Mouse (Mus musculus) lung, embryonic 15.5 days (tissue): ENCODE measurements around the gene Nxt2. TPM values are rescaled to one million over a fixed set of nuclear protein-coding genes. Genes with fewer than 3 reads are reported as not detected.
"Not testable (repeated sequence)": the region's sequence is repeated elsewhere in the genome, so short reads cannot be mapped to it uniquely, and the experiment has no call there.

Experiments
- ATAC-seq: fragments of 200-750 bp; cut with Nextera tagmentation; 2 replicates; pipeline ENCODE4 v1.8.0; 2017; ENCODE audit warnings: moderate number of reproducible peaks, borderline replicate concordance; ENCODE audit not compliant: low FRiP score, low TSS enrichment; ENCODE audit errors: extremely low read depth
- H3K27ac ChIP-seq: fragments of 300-500 bp; sonication (generic); 2 replicates; pipeline ENCODE4 v1.5.1; 2015; ENCODE audit warnings: moderate library complexity, mild to moderate bottlenecking, inconsistent platforms
- H3K27me3 ChIP-seq: fragments of 300-500 bp; sonication (generic); 2 replicates; pipeline ENCODE4 v1.6.1; 2015; ENCODE audit warnings: inconsistent platforms
- H3K36me3 ChIP-seq: fragments of 300-500 bp; sonication (generic); 2 replicates; pipeline ENCODE4 v1.6.1; 2015; ENCODE audit warnings: inconsistent platforms
- H3K4me1 ChIP-seq: fragments of 300-500 bp; sonication (generic); 2 replicates; pipeline ENCODE4 v1.6.1; 2015; ENCODE audit warnings: inconsistent platforms
- H3K4me2 ChIP-seq: fragments of 300-500 bp; sonication (generic); 2 replicates; pipeline ENCODE4 v1.6.1; 2015; ENCODE audit warnings: inconsistent platforms, mild to moderate bottlenecking, moderate library complexity
- H3K4me3 ChIP-seq: fragments of 300-500 bp; sonication (generic); 2 replicates; pipeline ENCODE4 v1.5.1; 2015; ENCODE audit warnings: mild to moderate bottlenecking, inconsistent platforms
- H3K9ac ChIP-seq: fragments of 300-500 bp; sonication (generic); 2 replicates; pipeline ENCODE4 v1.6.1; 2015; ENCODE audit warnings: inconsistent platforms
- H3K9me3 ChIP-seq: fragments of 300-500 bp; sonication (generic); 2 replicates; pipeline ENCODE4 v1.6.1; 2016; ENCODE audit warnings: inconsistent platforms
- WGBS: fragments of 180-500 bp; shearing (Covaris S2); methylation state at CpG from one replicate; pipeline ENCODE4 v1.1.7; 2015; 5-methylcytosine and 5-hydroxymethylcytosine counted together
- polyA plus RNA-seq: library from polyadenylated mRNA; unstranded; fragments of >200 nt; fragmentation: Nextera tagmentation; extraction: Ambion mirVana; gene quantifications from 2 replicates; pipeline ENCODE4 v1.2.1, GENCODE M21; 2015

The Nxt2 gene
- polyA plus RNA-seq, 1 experiment from 2014 or later: 24.6 TPM

DNA sequence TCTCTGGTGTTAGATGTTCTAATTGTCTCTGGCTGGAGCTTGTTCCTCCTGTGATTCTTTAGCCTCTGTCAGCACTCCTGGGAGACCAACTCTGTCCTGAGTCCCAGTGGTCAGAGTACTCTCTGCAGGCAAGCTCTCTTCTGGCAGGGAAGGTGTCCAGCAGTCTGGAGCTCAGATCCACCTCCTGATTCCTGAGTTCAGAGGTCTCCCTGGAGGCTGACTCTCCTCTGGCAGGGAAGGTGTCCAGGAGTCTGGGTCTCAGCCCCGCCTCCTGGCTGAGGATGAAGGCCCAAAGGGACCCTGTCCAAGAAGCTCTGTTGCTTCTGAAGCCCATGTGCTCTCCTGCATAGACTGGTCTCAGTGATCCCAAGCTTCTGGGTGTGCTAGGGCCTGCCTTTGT, 9.6 kb downstream of the Nxt2 start:
- not testable (repeated sequence) for H3K27me3 ChIP-seq, H3K4me2 ChIP-seq, H3K9me3 ChIP-seq, H3K4me1 ChIP-seq, H3K4me3 ChIP-seq, ATAC-seq, H3K27ac ChIP-seq, H3K36me3 ChIP-seq, H3K9ac ChIP-seq
- 70% methylated on average over 1 of the region's 1 CpGs for WGBS

DNA sequence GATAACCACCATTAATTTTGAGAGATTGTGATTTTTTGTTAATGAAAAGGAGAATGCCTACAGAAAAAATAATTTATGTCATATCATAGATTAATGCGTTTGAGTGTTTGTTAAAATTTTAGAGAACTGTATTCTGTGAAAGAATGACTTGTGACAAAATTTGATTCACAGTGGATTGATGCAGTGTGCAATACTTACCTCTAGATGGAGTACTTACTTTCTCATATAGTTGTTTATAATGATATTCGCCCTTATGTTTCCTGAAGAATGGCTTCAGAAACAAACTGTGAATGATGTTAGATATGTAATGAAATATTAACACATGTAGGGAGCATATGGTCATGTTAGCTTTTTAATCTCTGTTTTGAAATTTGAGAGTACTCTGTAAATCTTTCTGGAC, 10.5 kb downstream of the Nxt2 start:
- no peak overlapping the region for H3K4me3 ChIP-seq
- no peak overlapping the region for H3K27ac ChIP-seq
- WGBS: 38% methylated on average over 2 of the region's 2 CpGs
- H3K4me1 ChIP-seq: no peaks in the 10 kb centered on the region
- no peaks in the 10 kb centered on the region for H3K9me3 ChIP-seq
- H3K9ac ChIP-seq: no peak overlapping the region
- no peak for ATAC-seq
- no peaks in the 10 kb centered on the region for H3K36me3 ChIP-seq
- H3K27me3 ChIP-seq: no peaks in the 10 kb centered on the region
- no peak overlapping the region for H3K4me2 ChIP-seq

DNA sequence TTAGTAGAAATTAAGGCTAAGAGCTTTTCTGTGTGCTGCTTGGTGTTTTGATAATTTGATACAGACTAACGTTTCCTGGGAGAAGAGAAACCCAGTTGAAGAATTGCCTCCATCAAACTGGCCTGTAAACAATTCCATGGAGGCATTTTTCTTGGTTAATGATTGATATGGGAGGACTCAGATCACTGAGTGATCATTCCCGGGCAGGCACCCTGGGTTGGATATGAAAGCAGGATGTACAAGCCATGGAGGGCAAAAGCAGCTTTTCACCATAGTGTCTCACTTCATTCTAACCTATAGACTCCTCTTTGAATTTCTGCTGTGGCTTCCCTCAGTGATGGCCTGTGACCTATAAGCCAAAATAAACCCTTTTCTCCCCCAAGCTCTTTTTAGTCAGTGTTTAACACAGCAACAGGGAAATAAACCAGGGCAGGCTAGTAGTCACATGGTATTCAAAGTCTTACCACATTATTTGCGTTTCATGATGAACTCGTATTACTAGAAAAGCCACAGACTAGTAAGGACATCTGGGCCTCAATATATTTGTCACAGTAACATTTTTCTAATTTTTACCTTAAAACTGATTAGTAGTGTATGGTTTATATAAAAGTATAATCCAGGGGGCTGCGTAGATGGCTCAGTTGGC, 19.2 kb downstream of the Nxt2 start:
- Histone ChIP-seq H3K27ac (no peak overlapping the region), H3K4me1 (no peaks in the 10 kb centered on the region), H3K9ac (no peak overlapping the region), H3K9me3 (no peaks in the 10 kb centered on the region), H3K4me2 (no peak overlapping the region), H3K27me3 (no peaks in the 10 kb centered on the region; the same call in 1 of the 2 replicates), H3K36me3 (no peaks in the 10 kb centered on the region), H3K4me3 (no peak overlapping the region)
- no peak for ATAC-seq
- 68% methylated on average over 5 of the region's 5 CpGs for WGBS

DNA sequence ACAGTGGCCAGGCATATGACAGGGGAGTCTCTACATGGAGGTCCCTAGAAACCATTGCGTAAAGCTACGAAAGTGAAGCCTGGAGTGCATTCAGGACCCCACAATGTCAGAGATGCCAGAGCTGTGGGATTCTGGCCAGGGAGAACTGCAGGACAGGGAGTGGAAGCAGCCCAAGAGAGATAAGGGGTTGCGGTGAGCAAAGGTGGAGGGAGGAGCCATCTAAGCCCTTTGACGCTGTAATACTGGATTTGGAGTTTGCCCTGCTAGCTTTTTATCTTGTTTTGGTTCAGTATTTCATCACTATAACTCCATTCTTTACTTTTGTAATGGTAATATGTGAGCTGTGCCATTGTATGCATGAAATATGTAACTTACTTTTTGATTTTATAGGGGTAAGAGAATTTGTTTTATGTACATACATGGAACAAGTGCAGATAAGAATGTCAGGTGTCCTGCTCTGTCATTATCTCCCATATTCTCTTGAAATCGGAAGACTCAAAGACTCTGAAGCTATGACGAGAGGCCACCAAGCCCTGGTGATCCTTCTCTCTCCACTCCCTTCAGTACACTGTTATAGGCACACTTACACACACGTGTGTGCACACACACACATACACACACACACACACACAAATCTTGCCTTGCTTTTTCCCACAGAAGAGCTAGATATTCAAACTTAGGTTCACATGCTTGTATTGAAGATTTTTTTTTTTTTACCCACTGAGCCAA, 23.6 kb downstream of the Nxt2 start:
- 71% methylated on average over 7 of the region's 7 CpGs for WGBS

DNA sequence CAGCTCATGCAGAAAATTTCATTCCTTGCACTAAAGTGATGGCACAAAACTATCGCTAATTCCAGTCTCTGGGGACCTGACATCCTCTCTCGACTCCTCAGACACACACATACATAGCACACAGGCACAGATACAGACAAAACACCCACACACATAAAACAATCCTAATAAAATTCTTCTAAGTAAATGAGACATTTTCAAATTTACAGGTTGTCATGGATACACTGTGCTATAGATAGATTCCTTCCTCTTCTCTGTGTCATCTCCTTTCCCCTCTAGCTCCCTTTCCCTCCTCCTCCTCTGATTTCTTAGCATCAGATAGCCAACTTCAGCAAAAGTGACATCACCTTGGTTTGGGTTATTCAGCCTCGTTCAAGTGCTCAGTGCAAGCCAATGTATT, 49.5 kb downstream of the Nxt2 start:
- H3K4me3 ChIP-seq: no peak overlapping the region
- no peak overlapping the region for H3K4me2 ChIP-seq
- H3K27me3 ChIP-seq: no peaks in the 10 kb centered on the region
- no peak overlapping the region for H3K9ac ChIP-seq
- H3K9me3 ChIP-seq: no peaks in the 10 kb centered on the region
- no peak overlapping the region for H3K27ac ChIP-seq
- 55% methylated on average over 3 of the region's 3 CpGs for WGBS
- H3K36me3 ChIP-seq: no peaks in the 10 kb centered on the region
- no peak for ATAC-seq
- H3K4me1 ChIP-seq: no peaks in the 10 kb centered on the region

More for the DNA sequence above, 23.6 kb downstream of the Nxt2 start:
- H3K9ac ChIP-seq: no peak overlapping the region
- H3K36me3 ChIP-seq: no peaks in the 10 kb centered on the region
- H3K27me3 ChIP-seq: no peaks in the 10 kb centered on the region; the same call in 1 of the 2 replicates
- no peak overlapping the region for H3K4me3 ChIP-seq
- no peak overlapping the region for H3K4me2 ChIP-seq
- H3K27ac ChIP-seq: no peak overlapping the region
- ATAC-seq: no peak
- no peaks in the 10 kb centered on the region for H3K9me3 ChIP-seq
- no peaks in the 10 kb centered on the region for H3K4me1 ChIP-seq

DNA sequence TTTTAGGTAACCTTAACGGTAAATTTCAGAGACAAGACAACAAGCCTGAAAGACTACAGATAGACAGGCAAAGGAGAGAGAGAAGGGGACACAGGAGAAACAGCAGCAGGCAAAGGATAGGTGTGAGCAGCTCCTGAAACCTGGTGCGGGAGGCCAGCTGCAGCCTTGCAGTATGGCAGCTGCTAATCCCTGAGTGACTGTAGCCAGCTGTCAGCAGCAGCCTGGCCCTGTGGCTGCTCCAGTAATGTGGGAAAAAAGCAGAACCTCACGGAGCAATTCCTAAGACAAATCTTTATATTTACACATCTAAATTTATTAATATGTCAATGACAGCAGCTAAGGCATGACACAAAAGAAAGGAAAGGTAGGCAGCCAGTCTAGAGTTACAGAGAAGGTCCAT, 50.0 kb downstream of the Nxt2 start:
- 39% methylated on average over 3 of the region's 3 CpGs for WGBS
- H3K27me3 ChIP-seq: no peaks in the 10 kb centered on the region; the same call in 1 of the 2 replicates
- no peak overlapping the region for H3K4me3 ChIP-seq
- H3K4me2 ChIP-seq: no peak overlapping the region
- H3K4me1 ChIP-seq: no peaks in the 10 kb centered on the region
- no peaks in the 10 kb centered on the region for H3K9me3 ChIP-seq
- ATAC-seq: no peak
- no peaks in the 10 kb centered on the region for H3K36me3 ChIP-seq
- no peak overlapping the region for H3K27ac ChIP-seq
- no peak overlapping the region for H3K9ac ChIP-seq

DNA sequence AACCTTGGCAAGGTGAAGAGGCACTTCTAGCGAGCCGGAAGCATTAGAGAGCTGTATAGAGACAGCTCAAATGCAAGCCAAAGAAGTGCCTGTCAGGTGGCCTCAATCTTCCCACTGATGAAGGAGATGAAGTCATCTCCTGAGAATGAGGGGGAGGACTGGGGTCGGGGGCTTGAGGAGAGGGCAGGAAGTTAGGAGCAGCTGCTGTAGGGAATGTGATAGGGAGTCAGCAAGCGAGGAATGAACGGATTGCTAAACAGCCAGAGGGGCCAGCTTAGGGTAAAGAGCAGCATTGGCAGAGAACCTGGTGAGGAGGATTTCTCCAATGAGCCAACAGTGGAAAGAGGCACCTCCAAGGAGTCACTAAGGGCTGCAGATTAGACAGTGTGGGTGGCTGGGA, 59.3 kb downstream of the Nxt2 start:
- Histone ChIP-seq H3K36me3 (no peaks in the 10 kb centered on the region), H3K27ac (no peak overlapping the region), H3K9ac (no peak overlapping the region), H3K9me3 (no peaks in the 10 kb centered on the region), H3K4me3 (no peak overlapping the region), H3K4me1 (no peaks in the 10 kb centered on the region), H3K4me2 (no peak overlapping the region), H3K27me3 (no peaks in the 10 kb centered on the region; the same call in 1 of the 2 replicates)
- ATAC-seq: no peak
- WGBS: 27% methylated on average over 5 of the region's 5 CpGs

Other genes starting within 250 kb of the Nxt2 start
- 0.01 TPM in 1 of 2 replicates, not detected in the other for gene Gucy2f, start 29.8 kb upstream of the Nxt2 start, polyA plus RNA-seq
- 27.5 and 27.7 TPM in 2 replicates for gene Kcne1l, start 79.5 kb downstream of the Nxt2 start, polyA plus RNA-seq
- 16.9 and 19.4 TPM in 2 replicates for gene Acsl4, start 163.8 kb downstream of the Nxt2 start, polyA plus RNA-seq